Mouse (Mus musculus) ES-E14 (cell line): ENCODE data around the gene Il11ra1. TPM values are rescaled to one million over a fixed set of nuclear protein-coding genes. Genes with fewer than 3 reads are reported as not detected.

ENCODE experiments used
- DNase-seq: peaks from one replicate; pipeline ENCODE4 v3.0.0-alpha.2; 2013; ENCODE audit warnings: low read depth, low spot score
- H3K27ac ChIP-seq: 2 replicates; pipeline ENCODE4 v1.5.1; 2012; ENCODE audit warnings: low read depth, mild to moderate bottlenecking, low read length, moderate library complexity, mixed read lengths; ENCODE audit not compliant: poor library complexity, insufficient read depth, severe bottlenecking
- H3K36me3 ChIP-seq: 2 replicates; pipeline ENCODE4 v1.6.1; 2012; ENCODE audit warnings: mild to moderate bottlenecking, low read length, moderate library complexity, mixed read lengths; ENCODE audit not compliant: control insufficient read depth, poor library complexity, insufficient read depth, severe bottlenecking
- H3K4me1 ChIP-seq, 2 experiments: fragments of 150-350 bp in 1 of 2; sonication (generic) in 1 of 2; 2 replicates each; pipeline ENCODE4 v1.6.1; 2012; ENCODE audit warnings: low read length in 2 of 2, mild to moderate bottlenecking in 1 of 2, mixed read lengths in 1 of 2; ENCODE audit not compliant: control insufficient read depth in 2 of 2, insufficient read depth in 2 of 2, poor library complexity in 1 of 2
- H3K4me3 ChIP-seq, 2 experiments: fragments of 150-350 bp in 1 of 2; sonication (generic) in 1 of 2; 2 replicates each; pipeline ENCODE4 v1.5.1; 2012; ENCODE audit warnings: low read length in 2 of 2, low read depth in 1 of 2, mild to moderate bottlenecking in 1 of 2, mixed read lengths in 1 of 2; ENCODE audit not compliant: insufficient read depth in 1 of 2, poor library complexity in 1 of 2, severe bottlenecking in 1 of 2
- H3K9ac ChIP-seq: 2 replicates; pipeline ENCODE4 v1.6.1; 2012; ENCODE audit warnings: low read depth, mild to moderate bottlenecking, low read length, mixed read lengths; ENCODE audit not compliant: poor library complexity, insufficient read depth, severe bottlenecking
- H3K9me3 ChIP-seq: fragments of 150-350 bp; sonication (generic); 2 replicates; pipeline ENCODE4 v1.6.1; 2012; ENCODE audit warnings: low read depth, mild to moderate bottlenecking, low read length; ENCODE audit not compliant: control insufficient read depth, insufficient read depth
- CHD2 ChIP-seq: IDR thresholded peaks from 2 replicates; pipeline ENCODE4 v1.6.1; 2014; ENCODE audit warnings: mild to moderate bottlenecking, low read depth, low read length, inconsistent platforms
- HCFC1 ChIP-seq: IDR thresholded peaks from 2 replicates; pipeline ENCODE4 v1.6.1; 2012; ENCODE audit warnings: low read length, inconsistent platforms, borderline replicate concordance; ENCODE audit not compliant: insufficient read depth
- MAFK ChIP-seq: IDR thresholded peaks from 2 replicates; pipeline ENCODE4 v1.6.1; 2014; ENCODE audit warnings: mild to moderate bottlenecking, low read depth, low read length, inconsistent platforms; ENCODE audit not compliant: insufficient read depth
- ZC3H11A ChIP-seq: IDR thresholded peaks from 2 replicates; pipeline ENCODE4 v1.6.1; 2012; ENCODE audit warnings: low read depth, mild to moderate bottlenecking, inconsistent platforms, low read length, borderline replicate concordance
- ZNF384 ChIP-seq: IDR thresholded peaks from 2 replicates; pipeline ENCODE4 v1.6.1; 2012; ENCODE audit warnings: low read depth, low read length, inconsistent platforms
- in situ Hi-C, 2 experiments: fragments of 600-800 bp; cut with MboI; formaldehyde crosslinking; loops; one replicate each; pipeline ENCODE4 v1.15.1; 2025; ENCODE audit warnings: low sequenced_read_pairs in 2 of 2, inconsistent platforms in 1 of 2; ENCODE audit not compliant: unreplicated experiment in 2 of 2
- total RNA-seq: library from RNA; depleted of rRNA; stranded (reverse); fragments of 300-350 nt; gene quantifications from 2 replicates; pipeline ENCODE4 v1.2.3, GENCODE M21; 2012

Il11ra1 gene
- total RNA-seq, 1 experiment, result 13.5 TPM

DNA sequence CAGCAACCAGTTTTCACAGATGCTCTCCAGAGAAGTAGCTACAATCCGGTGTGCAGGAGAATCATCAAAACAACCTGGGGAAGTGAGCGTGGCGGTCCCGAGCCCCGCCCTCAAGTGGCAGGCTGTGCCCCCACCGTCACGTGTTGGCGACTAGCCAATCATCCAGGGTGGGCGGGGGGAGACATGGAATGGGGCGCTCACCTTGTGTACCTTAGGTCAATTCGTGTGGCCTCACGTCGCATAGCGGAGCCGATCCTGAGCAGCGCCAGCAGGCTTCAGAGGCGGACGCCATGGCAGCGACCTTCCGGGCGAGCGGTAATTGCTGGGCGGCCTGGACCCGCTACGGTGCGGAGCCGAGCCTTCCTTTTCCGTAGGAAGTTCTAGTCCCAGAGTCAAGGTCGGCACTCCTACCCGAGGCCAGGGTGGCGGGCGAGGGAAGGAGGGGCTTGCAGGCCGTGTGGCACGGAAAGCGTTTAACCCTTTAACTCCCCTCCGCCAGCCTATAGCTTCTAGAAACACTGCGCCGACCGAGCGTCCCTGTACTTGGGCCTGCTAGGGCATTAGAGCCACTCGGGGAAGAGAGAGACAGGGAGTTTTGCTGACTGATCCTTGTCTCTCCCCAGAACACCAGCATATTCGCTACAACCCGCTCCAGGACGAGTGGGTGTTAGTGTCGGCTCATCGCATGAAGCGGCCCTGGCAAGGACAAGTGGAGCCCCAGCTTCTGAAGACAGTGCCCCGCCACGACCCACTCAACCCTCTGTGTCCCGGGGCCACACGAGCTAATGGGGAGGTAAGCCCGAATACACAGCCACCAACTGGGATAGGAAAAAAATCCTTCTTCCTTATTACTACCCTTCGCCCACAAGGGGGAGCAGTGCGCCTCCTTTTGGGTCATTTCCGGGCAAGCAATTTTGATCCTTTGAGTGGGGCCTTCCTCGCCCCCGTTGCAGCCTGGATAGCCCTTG lies 55.8 kb downstream of the Il11ra1 start, which contains the start of gene Sigmar1:
Gene Sigmar1 (minus strand): TSS at position 820 of the 968 bp plus-strand sequence.
- Histone ChIP-seq H3K36me3 (peaks cover 11% of the 10 kb centered on the region; the same call in 1 of the 2 replicates), H3K4me1 (peaks cover 2 to 12% of the 10 kb centered on the region in 2 experiments; a peak in 2 of 4 replicates), H3K4me3 (peak within 1 kb of the TSS; percentile 87 to 93), H3K9ac (peak within 1 kb of the TSS; percentile 88), H3K27ac (peak within 1 kb of the TSS; percentile 69), H3K9me3 (no peaks in the 10 kb centered on the region)
- in situ Hi-C loops, result no loop called here
- peak; percentile 94 for DNase-seq
- TF ChIP-seq HCFC1, result no peak
- peak; percentile 67; the same call in 1 of the 2 replicates for TF ChIP-seq ZNF384
- TF ChIP-seq CHD2, result 0 out of 2 replicates have a peak, but pooled peaks have one; percentile 20
- TF ChIP-seq MAFK, result no peak
- peak; percentile 60; the same call in 1 of the 2 replicates for TF ChIP-seq ZC3H11A

DNA sequence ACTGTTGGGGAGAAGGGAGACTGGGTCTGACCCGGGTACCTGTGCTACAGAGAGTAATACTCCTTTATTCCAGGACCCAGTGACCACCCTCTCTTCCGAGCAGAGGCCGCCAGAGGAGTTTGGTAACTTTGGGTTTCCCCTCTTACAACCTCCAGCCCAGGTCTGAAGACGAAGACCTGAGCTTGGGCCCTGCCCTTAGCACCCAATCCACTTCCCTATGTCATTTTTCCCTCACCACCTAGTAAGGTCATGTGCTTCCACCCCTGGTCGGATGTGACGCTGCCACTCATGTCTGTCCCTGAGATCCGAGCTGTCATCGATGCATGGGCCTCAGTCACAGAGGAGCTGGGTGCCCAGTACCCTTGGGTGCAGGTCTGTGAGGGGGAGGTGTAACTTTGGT lies 56.7 kb downstream of the Il11ra1 start:
- in situ Hi-C loops, result no loop called here
- H3K9me3 ChIP-seq, result no peaks in the 10 kb centered on the region
- TF ChIP-seq MAFK, result no peak
- TF ChIP-seq ZC3H11A, result no peak
- TF ChIP-seq CHD2, result no peak
- TF ChIP-seq HCFC1, result no peak
- no peak for TF ChIP-seq ZNF384
- H3K36me3 ChIP-seq, result peaks cover 11% of the 10 kb centered on the region; the same call in 1 of the 2 replicates
- H3K4me3 ChIP-seq, result peak overlapping the region; percentile 87 to 93
- no peak for DNase-seq
- H3K4me1 ChIP-seq, result peaks cover 2 to 16% of the 10 kb centered on the region in 2 experiments; a peak in 2 of 4 replicates
- H3K9ac ChIP-seq, result peak overlapping the region; percentile 60
- no peak overlapping the region for H3K27ac ChIP-seq

DNA sequence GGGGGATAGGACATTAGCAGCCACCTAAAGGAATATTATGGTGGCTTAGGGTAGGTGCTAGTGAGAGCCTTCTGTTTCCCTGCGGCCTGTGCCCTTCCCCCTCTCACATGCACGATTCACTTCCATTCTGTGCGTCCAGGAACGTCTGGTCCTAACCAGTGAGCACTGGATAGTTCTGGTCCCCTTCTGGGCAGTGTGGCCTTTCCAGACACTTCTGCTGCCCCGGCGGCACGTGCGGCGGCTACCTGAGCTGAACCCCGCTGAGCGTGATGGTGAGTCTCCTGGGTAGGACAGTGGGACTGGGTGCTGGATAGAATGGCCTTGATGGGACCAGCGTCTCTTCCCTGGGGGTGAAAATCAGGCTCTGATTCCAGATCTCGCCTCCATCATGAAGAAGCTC lies 57.5 kb downstream of the Il11ra1 start:
- DNase-seq, result no peak
- Histone ChIP-seq H3K4me3 (no peak overlapping the region), H3K27ac (no peak overlapping the region), H3K36me3 (peaks cover 11% of the 10 kb centered on the region; the same call in 1 of the 2 replicates), H3K4me1 (peaks cover 2 to 16% of the 10 kb centered on the region in 2 experiments; a peak in 2 of 4 replicates), H3K9me3 (no peaks in the 10 kb centered on the region), H3K9ac (no peak overlapping the region)
- in situ Hi-C loops, result no loop called here
- no peak for TF ChIP-seq CHD2
- no peak for TF ChIP-seq ZNF384
- no peak for TF ChIP-seq MAFK
- no peak for TF ChIP-seq HCFC1
- TF ChIP-seq ZC3H11A, result no peak

DNA sequence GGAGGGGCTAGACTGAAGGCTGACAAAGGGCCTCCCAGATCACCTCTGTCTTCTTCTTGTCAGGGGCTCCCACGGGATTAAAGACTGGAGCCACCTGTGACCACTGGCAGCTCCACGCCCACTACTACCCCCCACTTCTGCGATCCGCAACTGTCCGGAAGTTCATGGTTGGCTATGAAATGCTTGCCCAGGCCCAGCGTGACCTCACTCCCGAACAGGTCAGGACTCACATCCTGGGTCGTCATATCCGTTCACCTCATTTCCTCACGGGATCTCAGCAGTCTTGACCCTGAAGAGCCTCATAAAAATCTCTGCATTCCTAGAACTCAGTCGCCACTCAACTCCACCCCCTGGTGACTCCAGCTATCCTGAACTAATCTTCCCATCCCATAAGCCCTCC lies 58.2 kb downstream of the Il11ra1 start:
- H3K9ac ChIP-seq, result no peak overlapping the region
- in situ Hi-C loops, result no loop called here
- H3K4me1 ChIP-seq, result peaks cover 2 to 16% of the 10 kb centered on the region in 2 experiments; a peak in 2 of 4 replicates
- no peak overlapping the region for H3K4me3 ChIP-seq
- TF ChIP-seq ZC3H11A (no peak), MAFK (no peak), ZNF384 (no peak), HCFC1 (no peak), CHD2 (no peak)
- no peak overlapping the region for H3K27ac ChIP-seq
- peaks cover 11% of the 10 kb centered on the region; the same call in 1 of the 2 replicates for H3K36me3 ChIP-seq
- H3K9me3 ChIP-seq, result no peaks in the 10 kb centered on the region
- DNase-seq, result no peak
